Mouse (Mus musculus) ovary, postnatal 10 days (tissue): Measurements from ENCODE around the gene Inhbe.
"Not testable (repeated sequence)": the region's sequence is repeated elsewhere in the genome, so short reads cannot be mapped to it uniquely, and the experiment has no call there.

ENCODE experiments used
- DNase-seq: peaks from one replicate; pipeline ENCODE4 v3.0.0; 2022; ENCODE audit warnings: low spot score

The Inhbe gene

DNA sequence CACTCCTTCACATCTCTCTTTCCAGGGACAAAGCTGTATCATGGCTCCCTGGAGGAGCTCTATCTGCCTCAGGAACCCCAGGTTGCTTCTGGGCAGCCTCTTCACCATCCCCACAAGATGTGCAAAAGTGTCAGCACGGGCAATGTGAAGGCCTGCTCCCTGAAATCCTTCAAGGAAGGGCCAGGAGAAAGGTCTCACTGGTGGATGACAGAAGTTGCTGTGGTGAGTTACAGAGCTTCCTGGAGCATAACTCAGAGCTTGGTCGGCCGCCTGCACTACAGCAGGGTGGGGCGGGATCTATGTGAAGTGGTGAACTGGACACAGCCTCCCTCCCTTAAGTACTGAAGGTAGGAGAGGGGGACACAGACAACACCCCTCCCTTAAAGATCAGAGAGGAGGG, 31.5 kb downstream of the Inhbe start:
- DNase-seq: no peak

DNA sequence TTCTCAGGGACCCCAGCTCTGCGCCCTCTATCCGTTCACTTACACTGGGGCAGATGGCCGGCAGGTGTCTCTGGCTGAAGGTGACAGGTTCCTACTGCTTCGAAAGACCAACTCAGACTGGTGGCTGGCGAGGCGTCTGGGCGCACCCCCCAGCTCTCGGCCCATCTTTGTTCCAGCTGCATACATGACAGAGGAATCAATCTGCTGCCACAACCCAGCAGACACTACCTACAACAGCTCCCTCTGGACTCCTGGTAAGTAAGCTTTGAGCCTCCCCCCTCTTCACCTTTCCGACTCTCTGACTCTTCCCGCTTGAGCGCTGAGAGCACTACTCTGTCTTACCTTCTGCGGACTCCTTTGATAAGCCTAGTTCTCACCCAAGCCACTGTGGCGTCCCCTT, 32.0 kb downstream of the Inhbe start:
- DNase-seq: no peak

DNA sequence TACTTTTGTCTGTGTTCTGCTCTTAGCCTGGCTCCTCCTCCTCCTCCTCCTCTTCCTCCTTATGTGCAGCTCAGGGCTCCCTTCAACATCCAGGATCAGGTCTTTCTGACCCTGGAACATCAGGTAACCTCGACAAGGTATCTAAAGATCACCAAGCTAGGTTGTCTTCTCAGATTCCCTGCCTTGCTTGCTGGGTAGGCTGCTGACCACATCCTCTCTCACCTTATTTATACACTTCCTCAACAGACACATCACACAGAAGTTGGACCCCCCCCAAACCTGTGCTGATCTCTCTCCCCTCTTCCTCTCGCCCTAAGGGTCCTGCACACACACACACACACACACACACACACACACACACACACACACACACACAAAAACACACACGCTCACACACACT, 32.6 kb downstream of the Inhbe start, which contains the start of gene Arhgap9:
TSS of gene Arhgap9 (plus strand) at position 344 of the 400 bp plus-strand sequence.
- no peak for DNase-seq

DNA sequence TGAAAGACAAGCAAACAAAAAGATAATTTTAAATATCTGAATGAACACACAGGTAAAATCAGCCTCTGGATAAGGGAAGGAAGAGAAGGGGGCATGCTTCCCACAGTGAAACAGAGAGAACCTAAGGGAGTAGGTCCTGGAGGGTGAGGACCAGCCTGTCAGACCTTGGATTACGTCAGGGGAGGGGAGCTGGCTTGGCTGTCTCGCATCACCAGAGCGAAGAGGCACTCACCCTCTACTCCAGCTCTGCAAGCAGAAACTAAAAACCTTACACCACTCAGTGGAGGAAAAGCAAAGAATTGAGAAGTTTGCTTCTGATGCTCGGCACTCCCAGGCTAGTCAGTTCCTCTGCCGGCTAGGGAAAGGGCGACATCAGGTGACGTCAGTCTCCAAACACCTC, 34.2 kb downstream of the Inhbe start:
- DNase-seq: no peak

DNA sequence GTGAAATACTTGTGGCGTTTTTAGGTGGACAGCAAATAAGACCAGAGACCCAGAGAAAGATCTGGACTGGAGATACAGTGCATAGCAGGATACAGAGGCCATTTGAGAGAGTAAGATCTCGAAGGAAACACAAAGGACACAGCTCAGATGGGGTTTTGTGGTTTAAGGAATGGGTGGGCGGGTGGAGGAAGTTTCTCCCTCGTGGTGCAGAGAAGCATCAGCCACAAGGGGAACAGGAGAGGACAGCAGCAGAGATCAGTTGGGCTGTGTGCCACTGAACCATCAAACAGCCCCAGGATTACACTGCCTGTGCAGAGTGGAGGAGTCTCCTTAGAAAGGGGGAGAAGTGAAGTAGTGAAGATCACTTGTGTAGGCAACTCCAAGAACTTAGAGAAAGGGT, 36.2 kb downstream of the Inhbe start:
- DNase-seq: no peak

DNA sequence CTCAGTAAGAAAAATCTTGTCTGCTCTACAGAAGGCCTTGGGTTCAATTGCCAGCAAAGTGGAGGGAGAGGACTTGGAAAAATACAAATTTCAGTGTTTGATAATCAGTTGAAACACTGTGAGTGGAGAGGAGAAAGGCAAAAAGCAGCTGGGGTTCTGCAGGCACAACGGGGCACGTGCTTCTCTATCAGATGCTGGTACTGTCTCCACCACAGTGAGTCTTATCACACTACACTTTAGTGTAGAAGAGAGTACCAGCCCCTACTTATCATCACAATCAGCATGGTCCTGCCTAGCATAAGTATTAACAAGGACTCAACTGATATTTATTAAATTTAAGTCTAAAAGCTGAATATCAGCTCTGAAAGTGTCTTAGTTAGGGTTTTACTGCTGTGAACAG, 36.9 kb downstream of the Inhbe start:
- DNase-seq: no peak

DNA sequence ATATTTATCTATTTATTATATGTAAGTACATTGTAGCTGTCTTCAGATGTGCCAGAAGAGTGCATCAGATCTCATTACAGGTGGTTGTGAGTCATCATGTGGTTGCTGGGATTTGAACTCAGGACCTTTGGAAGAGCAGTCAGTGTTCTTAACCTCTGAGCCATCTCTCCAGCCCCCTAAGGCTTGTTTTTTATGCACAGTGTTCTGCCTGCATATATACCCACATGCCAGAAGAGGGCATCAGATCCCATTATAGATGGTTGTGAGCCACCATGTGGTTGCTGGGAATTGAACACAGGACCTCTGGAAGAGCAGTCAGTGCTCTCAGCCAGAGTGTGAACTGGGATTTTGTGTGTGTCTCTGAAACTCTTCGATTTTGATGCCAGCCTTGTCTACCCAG, 39.3 kb downstream of the Inhbe start:
- DNase-seq: not testable (repeated sequence)

DNA sequence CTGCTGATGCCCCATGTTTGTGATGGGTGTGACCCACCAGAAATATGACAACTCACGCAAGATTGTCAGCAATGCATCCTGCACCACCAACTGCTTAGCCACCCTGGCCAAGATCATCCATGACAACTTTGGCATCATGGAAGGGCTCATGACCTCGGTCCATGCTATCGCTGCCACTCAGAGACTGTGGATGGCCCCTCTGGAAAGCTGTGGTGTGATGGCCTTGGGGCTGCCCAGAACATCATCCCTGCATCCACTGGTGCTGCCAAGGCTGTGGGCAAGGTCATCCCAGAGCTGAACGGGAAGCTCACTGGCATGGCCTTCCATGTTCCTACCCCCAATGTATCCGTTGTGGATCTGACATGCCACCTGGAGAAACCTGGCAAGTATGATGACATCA, 40.7 kb downstream of the Inhbe start:
- DNase-seq: not testable (repeated sequence)

DNA sequence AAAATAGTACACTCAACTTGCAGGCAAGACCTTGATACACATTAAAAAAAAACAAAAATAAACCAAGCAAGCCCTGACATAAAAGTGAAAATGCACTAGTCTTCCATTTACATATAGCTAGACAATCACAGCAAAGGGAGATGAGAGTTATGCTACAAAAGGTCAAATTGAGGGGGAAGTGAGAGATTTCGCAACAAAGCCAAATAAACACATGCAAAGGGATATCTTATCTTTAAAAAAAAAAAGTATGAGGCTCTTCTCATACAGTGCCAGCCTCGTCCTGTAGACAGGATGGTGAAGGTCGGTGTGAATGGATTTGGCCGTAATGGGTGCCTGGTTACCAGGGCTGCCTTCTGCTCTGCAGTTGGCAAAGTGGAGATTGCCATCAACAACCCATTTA, 41.4 kb downstream of the Inhbe start:
- DNase-seq: no peak

DNA sequence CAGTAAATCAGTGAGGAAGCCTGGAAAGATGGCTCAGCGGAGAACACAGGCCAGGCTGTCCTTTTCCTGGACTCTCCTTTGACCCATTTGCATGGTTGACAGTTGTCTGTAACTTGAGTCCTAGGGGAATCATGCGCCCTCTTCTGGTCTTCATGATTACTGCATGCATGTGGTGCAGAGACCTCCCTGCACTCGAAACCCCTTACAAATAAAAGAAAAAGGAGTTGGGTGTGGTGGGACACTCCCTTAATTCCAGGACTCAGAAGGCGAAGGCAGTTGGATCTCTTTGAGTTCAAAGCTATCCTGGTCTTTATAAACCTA, 41.9 kb downstream of the Inhbe start:
- peak; percentile 60 for DNase-seq

DNA sequence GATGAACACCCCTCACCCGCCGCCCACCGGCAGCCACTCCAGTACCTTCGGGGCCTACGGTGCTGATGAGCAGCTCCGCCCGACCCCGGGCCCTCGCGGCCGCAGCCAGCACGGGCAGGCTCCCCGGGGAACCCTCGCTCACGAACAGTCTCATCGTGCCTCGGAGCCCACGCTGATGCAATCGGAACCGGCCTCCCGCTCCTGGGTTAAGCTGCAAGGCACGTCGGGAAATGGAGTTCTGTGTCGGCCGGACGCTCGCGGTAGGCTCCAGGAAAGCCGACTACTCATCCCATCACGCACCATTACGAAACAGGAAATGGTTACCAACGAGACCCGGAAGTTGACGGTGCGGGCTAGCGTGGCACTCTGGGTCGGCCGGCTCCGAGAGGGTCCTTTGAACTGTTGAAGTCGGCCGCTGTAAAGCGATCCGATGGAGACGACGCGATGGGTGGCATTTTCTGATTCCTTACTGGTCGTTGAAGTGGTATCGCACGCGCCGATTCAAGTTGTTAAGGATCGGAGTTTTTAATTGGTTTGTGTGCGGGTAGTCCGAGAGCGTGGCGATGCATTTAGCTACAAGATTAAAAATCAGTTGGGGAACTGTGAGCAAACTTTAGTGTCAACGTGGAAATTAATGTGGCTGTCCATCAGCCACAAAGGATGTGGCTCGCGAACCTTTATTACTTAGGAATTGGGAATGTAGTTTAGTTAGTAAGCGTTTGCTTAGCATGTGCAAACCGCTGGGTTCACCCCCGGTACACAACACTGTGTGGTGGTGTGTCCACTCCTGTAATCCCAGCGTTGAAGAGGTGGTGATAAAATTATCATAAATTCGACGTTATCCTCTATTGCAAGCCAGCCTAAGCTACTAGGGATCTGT, 42.5 kb downstream of the Inhbe start, which contains the start of gene Mars:
TSS of gene Mars (minus strand) at position 311 of the 880 bp plus-strand sequence.
- DNase-seq: peak; percentile 81

DNA sequence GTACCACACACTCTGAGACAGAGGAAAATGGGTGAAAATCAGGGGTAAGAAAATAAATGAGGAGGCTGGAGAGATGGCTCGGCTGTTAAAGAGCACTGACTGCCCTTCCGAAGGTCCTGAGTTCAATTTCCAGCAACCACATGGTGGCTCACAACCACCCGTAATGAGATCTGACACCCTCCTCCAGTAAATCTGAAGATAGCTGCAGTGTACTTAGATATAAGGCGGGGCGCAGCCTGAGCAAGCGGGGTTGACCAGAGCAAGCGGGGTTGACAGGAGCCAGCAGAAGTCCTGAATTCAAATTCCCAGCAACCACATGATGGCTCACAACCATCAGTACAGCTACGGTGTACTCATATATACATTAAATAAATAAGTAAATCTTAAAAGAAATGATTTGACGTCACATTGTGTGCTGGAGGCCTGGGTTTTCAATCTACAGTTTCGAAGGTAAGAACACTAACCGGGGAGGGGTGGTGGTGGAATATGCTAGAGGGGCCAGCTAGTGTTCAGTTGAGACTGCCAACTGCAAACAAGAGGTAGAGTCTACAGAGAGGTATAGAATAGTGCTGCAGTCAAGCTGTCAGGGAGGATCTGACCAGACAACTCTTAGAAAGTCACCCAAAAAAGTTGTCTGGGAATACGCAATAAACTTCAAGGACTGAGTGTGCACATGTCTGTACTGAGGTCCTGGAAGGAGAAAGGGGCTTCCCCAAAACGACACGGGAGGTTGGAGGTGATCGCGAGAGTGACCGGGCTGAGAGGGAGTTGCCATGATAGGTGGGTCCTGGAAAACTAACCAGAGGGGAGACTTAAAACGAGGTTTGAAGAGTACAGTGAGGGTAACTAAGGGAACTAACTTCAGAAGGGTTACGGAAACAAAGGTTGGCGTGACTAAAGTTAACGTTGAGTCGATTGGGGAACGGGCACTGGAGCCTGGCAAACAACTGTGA, 43.4 kb downstream of the Inhbe start:
- no peak for DNase-seq

DNA sequence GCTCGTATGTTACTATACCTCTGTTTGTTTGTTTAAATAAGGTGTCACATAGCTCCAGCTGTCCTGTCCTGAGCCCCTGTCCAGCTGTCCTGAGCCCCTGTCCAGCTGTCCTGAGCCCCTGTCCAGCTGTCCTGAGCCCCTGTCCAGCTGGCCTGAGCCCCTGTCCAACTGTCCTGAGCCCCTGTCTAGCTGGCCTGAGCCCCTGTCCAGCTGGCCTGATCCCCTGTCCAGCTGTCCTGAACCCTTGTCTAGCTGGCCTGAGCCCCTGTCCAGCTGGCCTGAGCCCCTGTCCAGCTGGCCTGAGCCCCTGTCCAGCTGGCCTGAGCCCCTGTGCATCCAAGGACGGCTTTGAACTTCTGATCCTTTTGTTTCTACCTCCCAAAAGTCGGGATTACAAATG, 45.0 kb downstream of the Inhbe start:
- DNase-seq: not testable (repeated sequence)

DNA sequence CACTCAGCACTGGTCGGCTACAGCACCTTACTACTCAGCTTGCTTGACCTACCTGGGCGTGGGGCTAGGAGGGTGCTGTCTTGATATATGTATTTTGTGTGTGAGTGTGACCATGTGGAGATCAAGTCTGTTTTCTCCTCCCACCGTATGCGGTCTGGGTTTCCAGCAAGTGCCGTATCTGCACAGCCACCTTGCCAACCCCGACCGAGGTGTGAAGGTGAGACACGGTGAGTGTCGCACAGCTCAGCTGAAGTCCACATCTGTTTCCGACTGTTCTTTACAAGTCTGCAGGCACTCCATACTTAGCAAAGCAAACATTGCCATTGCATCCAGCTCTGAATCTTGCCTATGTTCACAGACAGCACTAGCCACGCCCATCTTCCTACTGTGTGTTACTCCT, 51.1 kb downstream of the Inhbe start:
- no peak for DNase-seq

DNA sequence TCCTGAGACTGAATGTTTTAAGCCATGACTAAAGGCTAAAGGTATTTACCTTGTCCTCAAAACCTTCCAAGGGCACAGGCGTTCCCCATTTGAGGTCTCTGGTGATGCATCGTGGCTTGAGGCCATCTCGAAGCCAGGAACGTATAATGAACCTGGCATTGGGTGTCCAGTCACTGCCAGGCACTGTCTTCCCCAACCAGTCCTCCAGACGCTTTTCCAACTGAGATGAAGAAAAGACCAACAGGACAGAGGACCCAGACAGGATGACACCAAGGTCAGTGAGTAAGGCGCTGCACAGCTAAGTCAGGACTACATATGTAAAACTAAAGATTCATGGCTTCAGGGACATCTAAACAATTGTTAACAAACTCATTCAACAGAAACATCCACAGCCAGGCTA, 53.9 kb downstream of the Inhbe start:
- no peak for DNase-seq
